Mouse (Mus musculus): Measurements from ENCODE around the gene Slc9a9. TPM values are rescaled to one million over a fixed set of nuclear protein-coding genes. Genes with fewer than 3 reads are reported as not detected.

Slc9a9 gene
- polyA plus RNA-seq, 1 experiment: not detected

DNA sequence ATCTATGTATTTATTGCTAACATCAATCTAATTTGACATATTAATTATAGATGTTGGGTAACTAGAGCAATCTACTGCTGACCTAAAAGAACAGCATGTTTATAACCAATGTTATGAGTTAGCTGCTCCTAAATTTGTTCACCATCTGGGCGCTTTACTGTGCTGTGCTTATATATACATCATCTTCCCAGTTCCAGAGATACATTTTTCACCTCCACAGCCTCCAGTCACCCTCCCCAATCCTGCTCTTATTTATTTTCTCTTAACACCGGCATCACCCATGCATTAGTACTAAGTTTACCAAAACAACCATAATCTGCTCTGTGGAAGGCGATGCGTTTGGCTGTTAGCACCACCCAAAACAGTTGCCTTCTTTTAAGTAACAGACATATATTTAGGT is 391.0 kb downstream of the Slc9a9 start:
- TF ChIP-seq CTCF (IDR thresholded peaks at IDR 0.05; ENCODE audit: insufficient read depth, low read depth, low read length): no peak
- H3K4me3 ChIP-seq (ENCODE audit: insufficient read depth, low read depth, low read length): no peak overlapping the region
- H3K4me1 ChIP-seq (ENCODE audit: control insufficient read depth, insufficient read depth, low read length): no peaks in the 10 kb centered on the region
- H3K27ac ChIP-seq (ENCODE audit: insufficient read depth, low read depth, low read length): no peak overlapping the region
- 97% methylated on average over 4 of the region's 4 CpGs for WGBS

DNA sequence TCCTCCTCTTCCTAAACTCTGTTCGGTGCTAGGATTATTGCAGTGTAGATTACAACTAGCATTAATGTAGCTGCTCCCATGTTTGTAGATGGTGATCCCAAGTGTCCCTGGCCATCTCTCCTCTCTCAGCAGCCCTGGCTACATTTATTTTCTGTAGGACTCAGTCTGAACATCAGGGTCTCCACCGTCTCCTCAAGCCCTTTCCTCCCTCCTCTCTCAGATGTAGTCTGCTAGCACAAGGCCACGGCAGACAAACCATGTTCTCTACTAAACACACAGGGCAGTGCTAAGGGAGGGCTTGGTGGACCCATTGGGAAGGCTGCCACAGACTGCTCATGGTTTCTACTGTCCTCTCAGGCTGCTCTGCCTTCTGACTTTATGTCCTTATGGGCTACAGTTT is 397.3 kb downstream of the Slc9a9 start:
- H3K4me3 ChIP-seq (ENCODE audit: insufficient read depth, low read depth, low read length): no peak overlapping the region
- 72% methylated on average over 2 of the region's 3 CpGs for WGBS
- H3K4me1 ChIP-seq (ENCODE audit: control insufficient read depth, insufficient read depth, low read length): no peaks in the 10 kb centered on the region
- TF ChIP-seq CTCF (IDR thresholded peaks at IDR 0.05; ENCODE audit: insufficient read depth, low read depth, low read length) (no peak), POLR2A (IDR thresholded peaks at IDR 0.05; ENCODE audit: insufficient read depth, low read depth, low read length) (no peak)
- H3K27ac ChIP-seq (ENCODE audit: insufficient read depth, low read depth, low read length): no peak overlapping the region

DNA sequence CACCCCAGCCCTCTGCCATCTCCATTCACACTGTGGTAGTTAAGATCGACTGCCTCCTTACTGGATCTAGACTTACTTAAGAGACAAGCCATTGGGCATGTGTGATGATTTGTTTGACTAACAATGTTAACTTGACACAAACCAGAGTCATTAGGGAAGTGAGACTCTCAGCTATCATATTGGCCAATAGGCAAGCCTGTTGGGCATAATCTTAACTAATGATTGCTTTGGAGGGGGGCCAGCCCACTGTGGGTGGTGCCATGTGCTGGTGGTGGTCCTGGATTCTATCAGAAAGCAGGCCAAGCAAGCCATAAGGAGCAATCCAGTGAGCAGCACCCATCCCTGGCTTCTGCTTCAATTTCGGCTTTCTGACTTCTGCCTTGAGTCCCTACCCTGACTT is 398.8 kb downstream of the Slc9a9 start:
- WGBS: 95% methylated on average over 2 of the region's 2 CpGs

DNA sequence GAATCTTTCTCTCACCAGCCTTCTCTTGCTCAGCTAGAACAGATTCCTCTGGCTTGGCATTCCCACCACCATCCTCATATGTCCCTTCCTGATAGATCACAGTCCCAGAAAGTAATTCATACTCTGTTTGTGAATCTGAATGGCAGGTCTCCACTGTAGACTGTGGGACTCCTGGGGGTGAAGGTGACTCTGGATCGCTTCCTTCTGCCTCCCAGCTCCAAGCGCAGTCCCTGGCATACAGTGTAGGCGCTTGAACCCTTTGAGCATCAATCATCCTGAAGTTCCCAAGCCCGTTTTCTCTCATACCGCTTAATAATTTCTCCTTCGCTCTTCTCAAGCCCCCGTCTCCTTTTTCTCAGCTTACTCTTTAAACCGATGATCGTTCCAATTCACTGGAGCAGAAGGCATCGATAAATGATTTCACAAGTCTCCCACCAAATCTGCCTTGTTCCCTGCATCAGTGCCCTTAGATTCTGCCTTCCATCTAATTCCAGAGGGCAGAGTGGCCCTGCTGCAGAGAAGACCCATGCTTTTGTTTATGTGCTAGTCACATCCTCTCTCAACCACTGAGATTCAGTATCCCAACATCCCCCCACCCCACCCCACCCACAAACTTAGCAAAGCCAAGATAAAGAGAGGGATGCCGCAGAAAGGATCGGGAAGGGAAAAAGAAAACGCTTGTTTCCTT is 401.3 kb downstream of the Slc9a9 start:
- WGBS: 76% methylated on average over 13 of the region's 13 CpGs
- TF ChIP-seq CTCF (IDR thresholded peaks at IDR 0.05; ENCODE audit: insufficient read depth, low read depth, low read length): no peak
- TF ChIP-seq POLR2A (IDR thresholded peaks at IDR 0.05; ENCODE audit: insufficient read depth, low read depth, low read length): no peak
- no peaks in the 10 kb centered on the region for H3K4me1 ChIP-seq (ENCODE audit: control insufficient read depth, insufficient read depth, low read length)
- H3K4me3 ChIP-seq (ENCODE audit: insufficient read depth, low read depth, low read length): no peak overlapping the region
- H3K27ac ChIP-seq (ENCODE audit: insufficient read depth, low read depth, low read length): no peak overlapping the region

More for the DNA sequence above, 398.8 kb downstream of the Slc9a9 start:
- Histone ChIP-seq H3K4me3 (ENCODE audit: insufficient read depth, low read depth, low read length) (no peak overlapping the region), H3K4me1 (ENCODE audit: control insufficient read depth, insufficient read depth, low read length) (no peaks in the 10 kb centered on the region), H3K27ac (ENCODE audit: insufficient read depth, low read depth, low read length) (no peak overlapping the region)
- TF ChIP-seq POLR2A (IDR thresholded peaks at IDR 0.05; ENCODE audit: insufficient read depth, low read depth, low read length) (no peak), CTCF (IDR thresholded peaks at IDR 0.05; ENCODE audit: insufficient read depth, low read depth, low read length) (no peak)

DNA sequence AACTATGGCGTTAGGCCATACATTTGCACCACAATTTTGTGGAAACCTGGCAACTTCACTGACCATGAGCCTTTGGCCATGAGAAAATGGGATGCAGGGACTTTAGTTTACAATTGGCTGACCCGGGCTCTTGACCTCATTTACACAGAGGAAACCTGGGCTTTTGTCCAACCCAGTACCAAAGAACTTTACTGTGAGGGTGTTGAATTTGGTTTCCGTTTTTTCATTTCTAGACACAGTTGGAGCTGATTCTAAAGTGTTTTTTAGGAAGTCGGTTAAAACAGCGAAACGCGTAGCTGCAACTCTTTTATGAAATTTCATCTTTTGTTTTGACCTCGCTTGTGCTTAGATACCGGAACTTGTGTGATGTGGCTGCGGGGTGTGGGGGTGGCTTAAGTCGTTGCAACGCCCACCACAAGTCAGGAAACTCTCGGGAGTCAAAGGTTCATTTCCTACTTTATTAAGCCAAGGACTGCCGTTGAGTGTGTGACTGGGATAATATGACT is 402.8 kb downstream of the Slc9a9 start:
- H3K27ac ChIP-seq (ENCODE audit: insufficient read depth, low read depth, low read length): no peak overlapping the region
- TF ChIP-seq CTCF (IDR thresholded peaks at IDR 0.05; ENCODE audit: insufficient read depth, low read depth, low read length) (no peak), POLR2A (IDR thresholded peaks at IDR 0.05; ENCODE audit: insufficient read depth, low read depth, low read length) (no peak)
- H3K4me3 ChIP-seq (ENCODE audit: insufficient read depth, low read depth, low read length): no peak overlapping the region
- WGBS: 55% methylated on average over 14 of the region's 14 CpGs
- H3K4me1 ChIP-seq (ENCODE audit: control insufficient read depth, insufficient read depth, low read length): no peaks in the 10 kb centered on the region

DNA sequence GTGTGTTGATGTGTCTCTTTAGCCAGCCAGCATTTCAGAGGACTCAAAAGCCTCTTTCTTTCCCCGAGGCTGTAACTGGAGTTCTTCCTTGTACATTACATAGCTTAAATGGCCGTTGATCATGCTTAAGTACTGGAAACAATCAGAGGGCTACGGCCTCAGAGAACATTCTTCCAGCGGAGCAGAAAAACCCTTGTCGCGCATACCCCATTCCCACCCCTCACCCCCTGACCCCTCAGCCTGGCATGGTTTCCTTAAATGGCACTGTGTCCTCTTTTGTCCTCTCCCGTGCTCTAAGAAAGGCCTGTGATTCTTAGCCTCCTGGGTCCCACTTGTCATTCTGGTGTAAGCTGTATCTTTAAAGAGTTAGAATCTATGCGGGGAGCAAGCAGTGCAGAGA is 404.0 kb downstream of the Slc9a9 start:
- Histone ChIP-seq H3K4me3 (ENCODE audit: insufficient read depth, low read depth, low read length) (no peak overlapping the region), H3K27ac (ENCODE audit: insufficient read depth, low read depth, low read length) (no peak overlapping the region), H3K4me1 (ENCODE audit: control insufficient read depth, insufficient read depth, low read length) (no peaks in the 10 kb centered on the region)
- TF ChIP-seq CTCF (IDR thresholded peaks at IDR 0.05; ENCODE audit: insufficient read depth, low read depth, low read length): no peak
- TF ChIP-seq POLR2A (IDR thresholded peaks at IDR 0.05; ENCODE audit: insufficient read depth, low read depth, low read length): no peak
- 72% methylated on average over 8 of the region's 8 CpGs for WGBS

DNA sequence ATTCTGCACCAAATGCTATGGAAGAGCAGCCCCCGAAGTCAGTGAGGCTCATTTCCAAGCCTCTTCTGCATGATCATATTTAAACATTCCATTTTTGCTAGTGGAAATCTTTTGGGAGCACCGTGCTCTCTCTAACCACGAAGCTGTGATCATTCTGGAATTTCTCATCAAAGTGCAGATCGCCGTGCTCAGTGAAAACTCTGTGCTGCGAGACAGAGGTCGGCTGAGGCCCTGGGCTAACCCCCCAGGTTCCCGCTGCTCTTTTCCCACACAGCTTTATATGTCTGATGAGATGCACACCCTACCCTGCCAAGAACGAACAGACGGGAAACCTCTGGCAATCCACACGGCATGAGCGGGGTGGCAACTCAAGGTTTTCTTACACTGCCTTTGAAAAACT is 406.1 kb downstream of the Slc9a9 start:
- Histone ChIP-seq H3K4me3 (ENCODE audit: insufficient read depth, low read depth, low read length) (no peak overlapping the region), H3K4me1 (ENCODE audit: control insufficient read depth, insufficient read depth, low read length) (no peaks in the 10 kb centered on the region), H3K27ac (ENCODE audit: insufficient read depth, low read depth, low read length) (no peak overlapping the region)
- WGBS: 61% methylated on average over 12 of the region's 12 CpGs
- TF ChIP-seq CTCF (IDR thresholded peaks at IDR 0.05; ENCODE audit: insufficient read depth, low read depth, low read length) (no peak), POLR2A (IDR thresholded peaks at IDR 0.05; ENCODE audit: insufficient read depth, low read depth, low read length) (no peak)

DNA sequence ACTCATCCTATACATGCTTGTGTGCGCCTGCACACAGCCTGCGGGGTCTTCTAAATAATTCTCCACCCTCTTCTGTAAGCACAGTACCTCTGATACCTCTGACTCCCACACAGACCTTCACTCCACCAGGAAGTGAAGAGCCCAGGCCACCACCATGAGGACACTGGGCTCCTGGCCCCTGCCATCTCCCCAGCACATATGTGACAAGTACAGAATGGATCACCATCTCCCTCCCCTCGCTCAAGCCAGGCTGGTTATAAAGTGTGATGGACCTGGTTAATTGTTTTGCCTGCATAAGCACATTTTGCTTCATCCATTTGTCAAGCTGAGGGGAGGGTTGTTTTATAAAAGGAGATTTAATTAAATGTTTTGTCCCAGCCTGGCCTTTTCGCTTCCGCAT is 408.2 kb downstream of the Slc9a9 start:
- WGBS: 95% methylated on average over 5 of the region's 5 CpGs
- Histone ChIP-seq H3K4me3 (ENCODE audit: insufficient read depth, low read depth, low read length) (no peak overlapping the region), H3K4me1 (ENCODE audit: control insufficient read depth, insufficient read depth, low read length) (no peaks in the 10 kb centered on the region), H3K27ac (ENCODE audit: insufficient read depth, low read depth, low read length) (no peak overlapping the region)
- TF ChIP-seq CTCF (IDR thresholded peaks at IDR 0.05; ENCODE audit: insufficient read depth, low read depth, low read length) (no peak), POLR2A (IDR thresholded peaks at IDR 0.05; ENCODE audit: insufficient read depth, low read depth, low read length) (no peak)

DNA sequence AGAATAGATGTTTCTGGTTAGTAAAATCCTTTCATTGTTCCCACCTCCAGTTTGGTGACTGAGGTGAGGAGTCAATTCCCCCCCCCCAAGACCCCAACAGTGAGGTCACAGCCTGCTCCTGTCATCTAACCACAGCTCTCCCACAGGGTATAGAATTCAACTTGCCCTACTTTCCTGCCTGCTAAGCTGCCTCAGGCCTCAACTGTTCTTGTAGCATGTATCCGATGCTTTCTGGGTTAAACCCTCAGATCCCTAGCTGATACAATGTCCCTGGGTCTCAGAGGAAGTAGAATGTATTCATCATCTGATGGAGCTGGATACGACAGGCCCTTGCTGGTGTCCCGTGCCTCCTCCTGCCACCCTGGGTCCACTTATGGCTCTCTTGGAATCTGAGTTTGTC is 408.9 kb downstream of the Slc9a9 start:
- no peaks in the 10 kb centered on the region for H3K4me1 ChIP-seq (ENCODE audit: control insufficient read depth, insufficient read depth, low read length)
- WGBS: 91% methylated on average over 3 of the region's 3 CpGs
- no peak overlapping the region for H3K4me3 ChIP-seq (ENCODE audit: insufficient read depth, low read depth, low read length)
- no peak for TF ChIP-seq CTCF (IDR thresholded peaks at IDR 0.05; ENCODE audit: insufficient read depth, low read depth, low read length)
- no peak for TF ChIP-seq POLR2A (IDR thresholded peaks at IDR 0.05; ENCODE audit: insufficient read depth, low read depth, low read length)
- no peak overlapping the region for H3K27ac ChIP-seq (ENCODE audit: insufficient read depth, low read depth, low read length)

All from olfactory bulb, adult 2 months (tissue).